Mouse (Mus musculus) gastrocnemius, postnatal 25 days (tissue): ENCODE measurements around the gene Pdrg1. TPM values are rescaled to one million over a fixed set of nuclear protein-coding genes. Genes with fewer than 3 reads are reported as not detected.

Source experiments
- total RNA-seq, 2 experiments: library from RNA; stranded (reverse); gene quantifications; 1 replicate in 1 of 2; 2 replicates in 1 of 2; pipeline ENCODE4 v1.2.3; 2021

Pdrg1 gene
- total RNA-seq, 2 experiments from 2014 or later: 71.0 to 76.9 TPM

Other genes starting within 250 kb of the Pdrg1 start
- gene Bcl2l1, start 183.7 kb downstream of the Pdrg1 start, total RNA-seq: 10 to 100 TPM; 13.8 to 16.4 TPM
- gene Tpx2, start 167.5 kb downstream of the Pdrg1 start, total RNA-seq: 1 to 10 TPM in 1 of 2 experiments, under 1 TPM in 1; 0.92 to 1.5 TPM
- gene Mylk2, start 104.1 kb downstream of the Pdrg1 start, total RNA-seq: 100 to 1,000 TPM; 290 to 471 TPM
- 1 to 10 TPM; 1.8 to 2.4 TPM for gene Foxs1, start 82.2 kb downstream of the Pdrg1 start, total RNA-seq
- 1 to 10 TPM; 1.1 to 1.5 TPM for gene Dusp15, start 63.7 kb downstream of the Pdrg1 start, total RNA-seq
- gene Ttll9, start 52.9 kb downstream of the Pdrg1 start, total RNA-seq: not detected
- under 1 TPM; 0.15 to 0.19 TPM for gene Xkr7, start 16.4 kb upstream of the Pdrg1 start, total RNA-seq
- gene Ccm2l, start 50.5 kb upstream of the Pdrg1 start, total RNA-seq: 1 to 10 TPM; 5.0 to 5.1 TPM
- under 1 TPM; 0.21 to 0.26 TPM for gene Hck, start 93.0 kb upstream of the Pdrg1 start, total RNA-seq
- gene Tm9sf4, start 145.9 kb upstream of the Pdrg1 start, total RNA-seq: 10 to 100 TPM; 33.7 to 34.9 TPM
- gene Tspyl3, start 210.0 kb upstream of the Pdrg1 start, total RNA-seq: under 1 TPM; 0.78 to 0.82 TPM
- gene Plagl2, start 226.0 kb upstream of the Pdrg1 start, total RNA-seq: 1 to 10 TPM; 3.2 to 4.0 TPM
- gene Pofut1, start 226.1 kb upstream of the Pdrg1 start, total RNA-seq: 10 to 100 TPM; 11.4 to 12.2 TPM